Mouse (Mus musculus) MEL (cell line): ENCODE data around the gene Stk39. TPM values are rescaled to one million over a fixed set of nuclear protein-coding genes. Genes with fewer than 3 reads are reported as not detected.

Source experiments
- DNase-seq: peaks from one replicate; pipeline ENCODE4 v3.0.0; 2011; ENCODE audit warnings: low read depth, low spot score
- H3K27ac ChIP-seq: 2 replicates; pipeline ENCODE4 v1.5.1; 2012; ENCODE audit warnings: low read depth, mild to moderate bottlenecking, control low read depth, low read length, moderate library complexity; ENCODE audit not compliant: control insufficient read depth
- H3K27me3 ChIP-seq, 2 experiments: fragments of 150-350 bp in 1 of 2; sonication (generic) in 1 of 2; 2 replicates each; pipeline ENCODE4 v1.6.1; 2012; ENCODE audit warnings: low read length in 2 of 2, mild to moderate bottlenecking in 2 of 2, improper control_type of control experiment in 1 of 2, moderate library complexity in 1 of 2; ENCODE audit not compliant: insufficient read depth in 2 of 2, control insufficient read depth in 1 of 2
- H3K36me3 ChIP-seq, 2 experiments: 2 replicates each; pipeline ENCODE4 v1.6.1; 2012 to 2014; ENCODE audit warnings: low read length in 2 of 2, improper control_type of control experiment in 1 of 2, inconsistent platforms in 1 of 2, mild to moderate bottlenecking in 1 of 2; ENCODE audit not compliant: insufficient read depth in 2 of 2, control insufficient read depth in 1 of 2
- H3K4me1 ChIP-seq, 2 experiments: fragments of 150-350 bp in 1 of 2; sonication (generic) in 1 of 2; 2 replicates each; pipeline ENCODE4 v1.6.1; 2012; ENCODE audit warnings: low read length in 2 of 2, improper control_type of control experiment in 1 of 2, mild to moderate bottlenecking in 1 of 2; ENCODE audit not compliant: insufficient read depth in 2 of 2, control insufficient read depth in 1 of 2
- H3K4me3 ChIP-seq, 2 experiments: fragments of 150-350 bp in 1 of 2; sonication (generic) in 1 of 2; 2 replicates each; pipeline ENCODE4 v1.5.1; 2012; ENCODE audit warnings: low read depth in 2 of 2, low read length in 2 of 2, mild to moderate bottlenecking in 2 of 2, moderate library complexity in 2 of 2, control low read depth in 1 of 2, improper control_type of control experiment in 1 of 2; ENCODE audit not compliant: control insufficient read depth in 1 of 2, insufficient read depth in 1 of 2
- H3K79me2 ChIP-seq: 2 replicates; pipeline ENCODE4 v1.6.1; 2012; ENCODE audit warnings: mild to moderate bottlenecking, low read length, moderate library complexity; ENCODE audit not compliant: control insufficient read depth, poor library complexity, insufficient read depth
- H3K9ac ChIP-seq: 2 replicates; pipeline ENCODE4 v1.6.1; 2012; ENCODE audit warnings: low read depth, mild to moderate bottlenecking, control low read depth, low read length, moderate library complexity; ENCODE audit not compliant: control insufficient read depth, poor library complexity, severe bottlenecking
- H3K9me3 ChIP-seq: fragments of 150-350 bp; sonication (generic); replicated peaks from 2 replicates; pipeline ENCODE4 v1.6.1; 2012; ENCODE audit warnings: mild to moderate bottlenecking, low read length, improper control_type of control experiment, moderate library complexity; ENCODE audit not compliant: insufficient read depth
- CHD1 ChIP-seq: IDR thresholded peaks from 2 replicates; pipeline ENCODE4 v1.6.1; 2012; ENCODE audit warnings: low read depth, mild to moderate bottlenecking, inconsistent platforms, low read length, improper control_type of control experiment
- ETS1 ChIP-seq: IDR thresholded peaks from 2 replicates; pipeline ENCODE4 v1.6.1; 2012; ENCODE audit warnings: low read depth, mild to moderate bottlenecking, inconsistent platforms, low read length, improper control_type of control experiment, moderate library complexity
- GABPA ChIP-seq: IDR thresholded peaks from 2 replicates; pipeline ENCODE4 v1.6.1; 2012; ENCODE audit warnings: low read depth, mild to moderate bottlenecking, inconsistent platforms, low read length, improper control_type of control experiment, moderate library complexity
- GATA1 ChIP-seq: IDR thresholded peaks from 2 replicates; pipeline ENCODE4 v1.6.1; 2011; ENCODE audit warnings: low read depth, low read length, improper control_type of control experiment
- MAFK ChIP-seq: IDR thresholded peaks from 2 replicates; pipeline ENCODE4 v1.6.1; 2011; ENCODE audit warnings: low read depth, mild to moderate bottlenecking, low read length, improper control_type of control experiment, borderline replicate concordance
- MAX ChIP-seq: IDR thresholded peaks from 2 replicates; pipeline ENCODE4 v1.6.1; 2011; ENCODE audit warnings: low read length, improper control_type of control experiment
- MAZ ChIP-seq: IDR thresholded peaks from 2 replicates; pipeline ENCODE4 v1.6.1; 2012; ENCODE audit warnings: low read depth, mild to moderate bottlenecking, inconsistent platforms, low read length, improper control_type of control experiment
- MXI1 ChIP-seq: IDR thresholded peaks from 2 replicates; pipeline ENCODE4 v1.6.1; 2011; ENCODE audit warnings: mild to moderate bottlenecking, low read depth, low read length, improper control_type of control experiment
- NELFE ChIP-seq: IDR thresholded peaks from 2 replicates; pipeline ENCODE4 v1.6.1; 2011; ENCODE audit warnings: low read depth, low read length, improper control_type of control experiment
- NRF1 ChIP-seq: IDR thresholded peaks from 2 replicates; pipeline ENCODE4 v1.6.1; 2014; ENCODE audit warnings: low read depth, mild to moderate bottlenecking, inconsistent platforms, low read length, improper control_type of control experiment, moderate library complexity; ENCODE audit not compliant: poor library complexity, insufficient read depth, severe bottlenecking
- POLR2A ChIP-seq, 2 experiments: IDR thresholded peaks; 2 replicates each; pipeline ENCODE4 v1.6.1; 2011 to 2012; ENCODE audit warnings: low read length in 2 of 2, mild to moderate bottlenecking in 2 of 2, control low read depth in 1 of 2, improper control_type of control experiment in 1 of 2, low read depth in 1 of 2, moderate library complexity in 1 of 2; ENCODE audit not compliant: control insufficient read depth in 1 of 2, insufficient read depth in 1 of 2, poor library complexity in 1 of 2
- RAD21 ChIP-seq: IDR thresholded peaks from 2 replicates; pipeline ENCODE4 v1.6.1; 2011; ENCODE audit warnings: mild to moderate bottlenecking, low read depth, low read length, improper control_type of control experiment
- SIN3A ChIP-seq: IDR thresholded peaks from 2 replicates; pipeline ENCODE4 v1.6.1; 2012; ENCODE audit warnings: low read length, improper control_type of control experiment, inconsistent platforms
- TAL1 ChIP-seq: IDR thresholded peaks from 2 replicates; pipeline ENCODE4 v1.6.1; 2012; ENCODE audit warnings: mild to moderate bottlenecking, inconsistent platforms, low read length, moderate library complexity, mixed read lengths
- TCF12 ChIP-seq: IDR thresholded peaks from 2 replicates; pipeline ENCODE4 v1.6.1; 2014; ENCODE audit warnings: low read depth, mild to moderate bottlenecking, inconsistent platforms, low read length, improper control_type of control experiment, moderate library complexity
- UBTF ChIP-seq: IDR thresholded peaks from 2 replicates; pipeline ENCODE4 v1.6.1; 2012; ENCODE audit warnings: low read depth, mild to moderate bottlenecking, inconsistent platforms, low read length, improper control_type of control experiment, moderate library complexity, borderline replicate concordance; ENCODE audit not compliant: insufficient read depth
- ZC3H11A ChIP-seq: IDR thresholded peaks from 2 replicates; pipeline ENCODE4 v1.6.1; 2012; ENCODE audit warnings: low read depth, mild to moderate bottlenecking, inconsistent platforms, low read length, improper control_type of control experiment
- ZKSCAN1 ChIP-seq: IDR thresholded peaks from 2 replicates; pipeline ENCODE4 v1.6.1; 2012; ENCODE audit warnings: low read depth, mild to moderate bottlenecking, inconsistent platforms, low read length, improper control_type of control experiment, moderate library complexity
- polyA plus RNA-seq, 2 experiments: library from polyadenylated mRNA; stranded (reverse) in 1 of 2; unstranded in 1 of 2; fragments of >175 nt in 1 of 2; fragments of >200 nt in 1 of 2; gene quantifications; 2 replicates each; pipeline versions ENCODE4 v1.2.1 to v1.2.4; 2012; ENCODE audit warnings: low replicate concordance in 2 of 2, low read depth in 1 of 2; ENCODE audit not compliant: insufficient read length in 2 of 2, insufficient read depth in 1 of 2, missing spikeins in 1 of 2
- total RNA-seq: library from RNA; depleted of rRNA; stranded (reverse); fragments of 300-350 nt; gene quantifications from 2 replicates; pipeline ENCODE4 v1.2.3, GENCODE M21; 2012

Gene Stk39
- total and polyA plus RNA-seq, 3 experiments: not detected

GRCm38 (mm10) chr2:68244556-68244955, 227.5 kb downstream of the Stk39 start:
- H3K4me1 ChIP-seq: no peaks in the 10 kb centered on the region
- no peak for DNase-seq
- no peaks in the 10 kb centered on the region for H3K79me2 ChIP-seq
- H3K27me3 ChIP-seq: no peaks in the 10 kb centered on the region
- no peak overlapping the region for H3K9ac ChIP-seq
- H3K36me3 ChIP-seq: no peaks in the 10 kb centered on the region
- H3K27ac ChIP-seq: no peak overlapping the region
- H3K9me3 ChIP-seq: no peaks in the 10 kb centered on the region
- H3K4me3 ChIP-seq: no peak overlapping the region
- TF ChIP-seq TAL1 (no peak), GATA1 (no peak), MXI1 (no peak), POLR2A (IDR thresholded peaks at IDR 0.05; ENCODE audit: control insufficient read depth in 1 of 2, insufficient read depth in 1 of 2, low read depth in 1 of 2, low read length in 2 of 2, poor library complexity in 1 of 2) (no peak), CHD1 (no peak), TCF12 (no peak)

GRCm38 (mm10) chr2:68243879-68244553, 228.1 kb downstream of the Stk39 start:
- H3K27ac ChIP-seq: no peak overlapping the region
- H3K79me2 ChIP-seq: no peaks in the 10 kb centered on the region
- H3K9ac ChIP-seq: no peak overlapping the region
- TF ChIP-seq NELFE: no peak
- TF ChIP-seq NRF1: no peak
- TF ChIP-seq GATA1: no peak
- TF ChIP-seq TAL1: no peak
- TF ChIP-seq ZKSCAN1: no peak
- no peak for TF ChIP-seq RAD21
- no peak for TF ChIP-seq MAFK
- no peak for TF ChIP-seq ETS1
- no peak for TF ChIP-seq MXI1
- no peak for TF ChIP-seq MAX
- no peak for TF ChIP-seq MAZ
- no peak for TF ChIP-seq POLR2A (IDR thresholded peaks at IDR 0.05; ENCODE audit: control insufficient read depth in 1 of 2, insufficient read depth in 1 of 2, low read depth in 1 of 2, low read length in 2 of 2, poor library complexity in 1 of 2)
- no peak for TF ChIP-seq SIN3A
- no peak for TF ChIP-seq UBTF
- TF ChIP-seq ZC3H11A: no peak
- TF ChIP-seq GABPA: no peak
- H3K36me3 ChIP-seq: no peaks in the 10 kb centered on the region
- H3K4me3 ChIP-seq: no peak overlapping the region
- no peak for DNase-seq
- no peaks in the 10 kb centered on the region for H3K4me1 ChIP-seq
- no peaks in the 10 kb centered on the region for H3K27me3 ChIP-seq
- no peaks in the 10 kb centered on the region for H3K9me3 ChIP-seq
